Mouse (Mus musculus) heart, postnatal 10 days (tissue): ENCODE results near the gene Zfp961. TPM values are rescaled to one million over a fixed set of nuclear protein-coding genes. Genes with fewer than 3 reads are reported as not detected.
A peak's percentile ranks its signal among the peaks of the same experiment; 100 is the strongest.
"Not testable (repeated sequence)": the region's sequence is repeated elsewhere in the genome, so short reads cannot be mapped to it uniquely, and the experiment has no call there.

Experiments used
- DNase-seq, 2 experiments: peaks; one replicate each; pipeline ENCODE4 v3.0.0; 2021
- intact Hi-C: fragments of 180-260 bp; cut with DNase I; formaldehyde crosslinking; loops from one replicate; pipeline ENCODE4 v1.15.1; 2025
- total RNA-seq, 2 experiments: library from RNA; stranded (reverse); gene quantifications; 2 replicates each; pipeline ENCODE4 v1.2.3; 2021

Zfp961 gene
- 1 to 10 TPM; 9.5 to 10.0 TPM for total RNA-seq

GRCm38 (mm10) chr8:71950482-71951221, at the start of gene Zfp961:
Gene Zfp961 (plus strand): TSS chr8:71951038.
- DNase-seq: peak; percentile 99
- intact Hi-C loops: loop anchor here (2.0 kb wide), 1 partner anchor 28 kb away; no protein-coding TSS in a partner anchor

- DNase-seq, intact Hi-C loops: not testable (repeated sequence)
Observed at GRCm38 (mm10) chr8:71903084-71903483, 47.8 kb upstream of the Zfp961 start.

DNA sequence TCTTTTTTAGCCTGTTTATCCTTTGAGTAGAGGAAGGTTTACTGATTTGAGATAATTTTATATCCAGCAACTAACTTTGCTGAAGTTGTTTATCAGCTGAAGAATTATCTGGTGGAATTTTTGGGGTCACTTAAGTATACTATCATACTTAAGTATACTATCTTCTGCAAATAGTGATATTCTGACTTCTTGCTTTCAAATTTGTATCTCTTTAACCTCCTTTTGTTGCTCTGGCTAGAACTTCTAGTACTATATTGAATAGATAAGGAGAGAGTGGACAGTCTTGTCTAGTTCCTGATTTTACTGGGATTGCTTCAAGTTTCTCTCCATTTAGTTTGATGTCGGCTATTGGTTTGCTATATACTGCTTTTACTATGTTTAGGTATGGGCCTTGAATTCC, 44.0 kb upstream of the Zfp961 start:
- DNase-seq: no peak
- intact Hi-C loops: no loop called here

GRCm38 (mm10) chr8:71907798-71908257, 43.0 kb upstream of the Zfp961 start:
- intact Hi-C loops: loop anchor here (1.0 kb wide), 2 partner anchors 14 to 64 kb away; no protein-coding TSS in a partner anchor
- no peak for DNase-seq

- intact Hi-C loops: loop anchor here (1.0 kb wide), 2 partner anchors 14 to 64 kb away; no protein-coding TSS in a partner anchor
- peak; percentile 94 for DNase-seq
Observed at GRCm38 (mm10) chr8:71908309-71909261, 42.3 kb upstream of the Zfp961 start, which contains the start of the genes Zfp882 and Zfp617. Gene Zfp882 (plus strand): TSS chr8:71908608. Gene Zfp617 (plus strand): TSS chr8:71908635.

DNA sequence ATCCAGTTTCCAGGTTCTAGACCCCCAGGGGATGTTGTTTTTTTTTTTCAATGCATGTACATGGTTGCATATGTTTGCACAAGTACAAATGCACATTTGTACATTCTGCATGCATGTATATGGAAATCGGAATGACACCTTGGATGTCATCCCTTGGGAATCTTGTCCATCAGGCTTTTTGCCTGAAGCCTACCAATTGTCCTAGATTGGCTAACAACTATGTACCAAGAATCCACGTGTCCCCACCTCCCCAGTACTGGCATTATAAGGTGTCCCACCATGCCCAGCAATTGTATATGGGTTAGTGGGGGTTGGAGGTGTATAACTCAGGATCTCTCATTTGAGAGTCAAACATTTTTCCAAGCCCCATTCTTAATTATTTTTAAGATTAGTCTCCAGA, 38.6 kb upstream of the Zfp961 start:
- DNase-seq: no peak
- intact Hi-C loops: no loop called here

- intact Hi-C loops: loop anchor here (1.0 to 10.0 kb wide), 3 partner anchors 14 to 212 kb away; partner anchors contain the start of genes Tpm4, Zfp617, Zfp882 and Zfp961
- peak; percentile 96 to 97 for DNase-seq
Observed at GRCm38 (mm10) chr8:71922567-71923401, 28.1 kb upstream of the Zfp961 start.

DNA sequence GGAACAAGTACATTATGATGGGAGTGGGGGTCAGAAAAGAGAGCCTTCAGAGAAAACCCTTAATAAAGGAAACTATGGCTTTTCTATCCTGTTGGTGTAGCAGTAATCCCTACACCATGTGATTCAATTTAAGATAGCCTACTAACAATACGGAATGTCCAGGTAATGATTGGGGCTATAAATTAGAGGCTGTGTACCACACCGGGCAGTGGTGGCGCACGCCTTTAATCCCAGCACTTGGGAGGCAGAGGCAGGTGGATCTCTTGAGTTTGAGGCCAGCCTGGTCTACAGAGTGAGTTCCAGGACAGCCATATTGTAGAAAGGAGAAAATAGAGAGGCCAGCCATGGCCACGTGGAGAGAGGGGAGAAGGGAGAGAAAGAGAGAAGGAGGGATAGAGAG, 25.0 kb upstream of the Zfp961 start:
- no peak for DNase-seq
- intact Hi-C loops: loop anchor here (10.0 kb wide), 1 partner anchor 209 kb away; the partner anchor contains the start of gene Tpm4

DNA sequence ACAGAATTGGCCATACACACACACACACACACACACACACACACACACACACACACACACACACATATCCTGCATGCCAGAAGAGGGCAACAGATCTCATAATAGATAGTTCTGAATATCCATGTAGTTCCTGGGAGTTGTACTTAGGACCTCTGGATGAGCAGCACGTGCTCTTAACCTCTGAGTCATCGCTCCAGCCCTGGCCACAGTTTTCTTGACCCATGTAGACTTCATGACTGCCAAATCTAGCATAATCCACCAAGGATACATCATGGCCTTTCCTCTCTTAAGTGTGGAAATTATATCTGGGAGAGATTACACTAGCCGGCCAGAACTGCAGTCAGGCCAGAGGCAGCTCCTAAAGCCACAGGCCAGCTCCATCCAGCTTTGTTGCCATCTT, 24.3 kb upstream of the Zfp961 start:
- no peak for DNase-seq
- intact Hi-C loops: loop anchor here (10.0 kb wide), 1 partner anchor 208 kb away; the partner anchor contains the start of gene Tpm4

DNA sequence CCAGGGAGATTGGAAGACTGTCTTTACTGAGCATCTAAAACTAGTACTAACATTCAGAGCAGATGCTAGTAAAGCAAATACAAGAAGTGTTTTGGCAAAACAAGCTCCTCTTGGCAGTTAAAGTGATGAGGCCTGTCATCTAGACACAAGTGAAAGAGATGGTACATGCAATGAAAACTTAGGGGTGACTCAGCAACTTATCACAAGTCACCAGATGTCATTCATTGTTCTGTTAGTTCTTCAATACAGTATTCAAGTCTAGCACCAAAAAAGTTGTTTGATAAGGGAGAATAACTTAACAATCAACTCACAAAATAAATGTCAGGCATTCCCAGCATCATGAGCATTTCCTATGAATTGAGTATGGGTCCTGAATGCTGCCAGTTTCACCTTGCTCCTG, 23.1 kb upstream of the Zfp961 start:
- intact Hi-C loops: loop anchor here (10.0 kb wide), 1 partner anchor 207 kb away; the partner anchor contains the start of gene Tpm4

GRCm38 (mm10) chr8:71938037-71938436, 12.8 kb upstream of the Zfp961 start:
- DNase-seq, intact Hi-C loops: not testable (repeated sequence)

More for the DNA sequence above, 23.1 kb upstream of the Zfp961 start:
- DNase-seq: no peak

- DNase-seq: no peak
- intact Hi-C loops: no loop called here
Observed at GRCm38 (mm10) chr8:71940293-71941208, 10.3 kb upstream of the Zfp961 start.

DNA sequence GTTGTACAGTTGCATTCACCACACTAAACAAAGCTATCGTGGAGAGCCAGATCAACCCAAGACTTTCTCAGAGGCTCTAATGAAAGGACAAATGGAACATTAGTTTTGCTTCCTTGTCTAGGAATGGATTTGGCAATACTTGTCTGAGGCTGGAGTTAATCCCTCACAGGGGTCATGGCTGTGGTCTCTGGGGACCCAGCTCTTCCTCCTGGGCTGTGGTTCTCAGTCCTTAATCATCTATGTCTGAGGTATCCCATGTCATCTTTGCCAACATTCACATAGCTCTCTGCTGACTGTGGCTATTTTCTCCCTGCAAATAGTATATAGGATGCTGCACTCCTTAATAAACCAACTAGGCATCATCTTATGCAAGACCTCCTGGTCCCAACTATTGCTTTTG, 9.1 kb upstream of the Zfp961 start:
- intact Hi-C loops: no loop called here
- no peak for DNase-seq

- DNase-seq: no peak
- intact Hi-C loops: no loop called here
Observed at GRCm38 (mm10) chr8:71948624-71949023, 2.2 kb upstream of the Zfp961 start.

DNA sequence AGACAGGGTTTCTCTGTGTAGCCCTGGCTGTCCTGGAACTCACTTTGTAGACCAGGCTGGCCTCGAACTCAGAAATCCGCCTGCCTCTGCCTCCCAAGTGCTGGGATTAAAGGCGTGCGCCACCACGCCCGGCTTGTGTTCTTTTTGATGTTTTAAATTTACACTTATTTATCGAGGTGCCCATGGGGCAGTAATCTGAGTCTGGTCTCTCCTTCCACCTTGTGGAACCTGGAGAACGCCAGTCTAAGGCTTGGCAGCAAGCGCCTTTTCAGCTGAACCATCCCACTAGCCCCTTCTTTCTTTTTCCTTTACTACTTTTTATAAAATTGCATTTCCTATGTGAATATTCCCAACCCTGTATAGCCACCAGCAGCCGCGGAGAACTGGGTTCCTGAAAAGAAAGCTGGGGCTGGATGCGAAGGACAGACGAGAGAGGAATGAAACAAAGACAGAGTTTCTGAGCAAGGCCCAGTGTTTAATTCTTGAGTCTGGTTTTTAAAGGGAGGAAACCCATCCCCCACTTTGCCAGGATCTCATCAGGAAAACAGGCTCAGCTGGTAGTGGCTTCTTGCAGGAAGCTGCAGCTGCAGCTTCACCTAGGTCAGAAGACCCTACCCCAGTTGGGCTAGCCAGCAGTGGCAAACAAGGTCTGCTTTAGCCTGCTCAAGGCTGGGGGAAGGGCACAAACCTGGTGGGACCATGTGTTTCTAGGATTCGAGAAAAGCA, 761 bp downstream of the Zfp961 start:
- peak; percentile 11 to 29 for DNase-seq
- intact Hi-C loops: loop anchor here (2.0 kb wide), 1 partner anchor 29 kb away; no protein-coding TSS in a partner anchor

GRCm38 (mm10) chr8:71952489-71952888, 1.7 kb downstream of the Zfp961 start:
- no peak for DNase-seq
- intact Hi-C loops: no loop called here

GRCm38 (mm10) chr8:71952961-71953700, 2.3 kb downstream of the Zfp961 start:
- DNase-seq, intact Hi-C loops: not testable (repeated sequence)
